Mouse (Mus musculus): Measurements from ENCODE around the gene Btbd35f30. TPM values are rescaled to one million over a fixed set of nuclear protein-coding genes. Genes with fewer than 3 reads are reported as not detected.

Gene Btbd35f30
- not detected in 2 replicates for polyA plus RNA-seq (2012; rRNA removed)

GRCm38 (mm10) chrX:32894325-32894724 lies at the start of gene Btbd35f30:
TSS of gene Btbd35f30 (plus strand) at chrX:32894625.

GRCm38 (mm10) chrX:32941468-32941867 lies 47.0 kb downstream of the Btbd35f30 start, which contains the start of gene Gm21789:
TSS of gene Gm21789 (plus strand) at chrX:32941768.

Other genes with a start within 250 kb of the Btbd35f30 start
- not detected in 2 replicates for gene Gm5926, start 243.9 kb upstream of the Btbd35f30 start, polyA plus RNA-seq (2012; rRNA removed)
- gene Btbd35f21, start 168.5 kb upstream of the Btbd35f30 start, polyA plus RNA-seq (2012; rRNA removed): not detected in 2 replicates
- gene Gm21789, start 47.1 kb downstream of the Btbd35f30 start, polyA plus RNA-seq (2012; rRNA removed): not detected in 2 replicates
- not detected in 2 replicates for gene Btbd35f5, start 79.3 kb downstream of the Btbd35f30 start, polyA plus RNA-seq (2012; rRNA removed)

All from liver, embryonic 14 days (tissue).